Mouse (Mus musculus): Measurements from ENCODE around the gene Shmt2. TPM values are rescaled to one million over a fixed set of nuclear protein-coding genes. Genes with fewer than 3 reads are reported as not detected.

Shmt2 gene
- polyA plus RNA-seq, 1 experiment from 2014 or later = 68.7 TPM

DNA sequence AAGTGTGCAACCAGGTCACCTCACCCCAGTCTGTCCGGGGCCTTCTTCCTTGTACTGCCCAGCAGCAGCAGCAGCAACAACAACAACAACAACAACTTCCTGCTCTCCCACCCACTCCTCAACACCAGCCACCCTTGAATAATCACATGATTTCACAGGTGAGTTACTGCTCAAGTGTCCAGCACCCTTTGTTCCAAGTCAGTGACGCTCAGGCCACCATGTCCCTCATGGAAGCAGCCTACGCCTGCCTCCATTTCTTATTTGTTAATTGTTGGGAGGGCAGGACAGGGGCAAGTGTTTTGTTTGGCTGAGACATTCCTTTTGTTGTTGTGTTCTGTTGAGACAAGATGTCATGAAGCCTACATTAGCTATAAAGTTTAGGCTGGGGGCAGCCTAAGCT lies 45.7 kb downstream of the Shmt2 start:
- H3K4me1 ChIP-seq (ENCODE audit: control insufficient read depth, insufficient read depth, low read length) = no peaks in the 10 kb centered on the region
- no peaks in the 10 kb centered on the region for H3K27me3 ChIP-seq (ENCODE audit: control insufficient read depth, insufficient read depth, low read length)
- H3K4me3 ChIP-seq (ENCODE audit: low read depth, low read length) = no peak overlapping the region
- ATAC-seq (replicated peaks; ENCODE audit: insufficient number of reproducible peaks, low FRiP score, low TSS enrichment, low read depth) (0 out of 2 replicates have a peak, but pooled peaks have one; percentile 44), DNase-seq (ENCODE audit: low spot score) (no peak)
- H3K27ac ChIP-seq (replicated peaks; ENCODE audit: low read depth, low read length) = no peak overlapping the region
- no peak overlapping the region for H3K4me2 ChIP-seq (ENCODE audit: low read depth, low read length)
- no peaks in the 10 kb centered on the region for H3K9me3 ChIP-seq (replicated peaks; ENCODE audit: control insufficient read depth, low read length)
- 86% methylated on average over 3 of the region's 3 CpGs for WGBS
- H3K36me3 ChIP-seq (replicated peaks; ENCODE audit: control insufficient read depth, insufficient read depth, low read depth, low read length) = no peaks in the 10 kb centered on the region; the same call in 1 of the 2 replicates
- H3K9ac ChIP-seq (replicated peaks; ENCODE audit: low read length) = no peak overlapping the region

- Histone ChIP-seq H3K9ac (replicated peaks; ENCODE audit: low read length) (no peak overlapping the region), H3K4me3 (ENCODE audit: low read depth, low read length) (no peak overlapping the region), H3K9me3 (replicated peaks; ENCODE audit: control insufficient read depth, low read length) (no peaks in the 10 kb centered on the region), H3K27ac (replicated peaks; ENCODE audit: low read depth, low read length) (no peak overlapping the region), H3K4me1 (ENCODE audit: control insufficient read depth, insufficient read depth, low read length) (no peaks in the 10 kb centered on the region), H3K36me3 (replicated peaks; ENCODE audit: control insufficient read depth, insufficient read depth, low read depth, low read length) (no peaks in the 10 kb centered on the region; the same call in 1 of the 2 replicates), H3K4me2 (ENCODE audit: low read depth, low read length) (no peak overlapping the region), H3K27me3 (ENCODE audit: control insufficient read depth, insufficient read depth, low read length) (no peaks in the 10 kb centered on the region)
- ATAC-seq (replicated peaks; ENCODE audit: insufficient number of reproducible peaks, low FRiP score, low TSS enrichment, low read depth) = no peak
- 97% methylated on average over 4 of the region's 4 CpGs for WGBS
- DNase-seq (ENCODE audit: low spot score) = no peak
Observed at GRCm38 (mm10) chr10:127475175-127475574, 47.1 kb downstream of the Shmt2 start.

- Histone ChIP-seq H3K9me3 (replicated peaks; ENCODE audit: control insufficient read depth, low read length) (no peaks in the 10 kb centered on the region), H3K4me1 (ENCODE audit: control insufficient read depth, insufficient read depth, low read length) (no peaks in the 10 kb centered on the region), H3K4me2 (ENCODE audit: low read depth, low read length) (no peak overlapping the region), H3K4me3 (ENCODE audit: low read depth, low read length) (no peak overlapping the region), H3K9ac (replicated peaks; ENCODE audit: low read length) (no peak overlapping the region), H3K27ac (replicated peaks; ENCODE audit: low read depth, low read length) (no peak overlapping the region), H3K27me3 (ENCODE audit: control insufficient read depth, insufficient read depth, low read length) (no peaks in the 10 kb centered on the region), H3K36me3 (replicated peaks; ENCODE audit: control insufficient read depth, insufficient read depth, low read depth, low read length) (no peaks in the 10 kb centered on the region; the same call in none of the 2 replicates)
- no peak for DNase-seq (ENCODE audit: low spot score)
- 78% methylated on average over 9 of the region's 9 CpGs for WGBS
- no peak for ATAC-seq (replicated peaks; ENCODE audit: insufficient number of reproducible peaks, low FRiP score, low TSS enrichment, low read depth)
Observed at GRCm38 (mm10) chr10:127472722-127473121, 49.5 kb downstream of the Shmt2 start.

DNA sequence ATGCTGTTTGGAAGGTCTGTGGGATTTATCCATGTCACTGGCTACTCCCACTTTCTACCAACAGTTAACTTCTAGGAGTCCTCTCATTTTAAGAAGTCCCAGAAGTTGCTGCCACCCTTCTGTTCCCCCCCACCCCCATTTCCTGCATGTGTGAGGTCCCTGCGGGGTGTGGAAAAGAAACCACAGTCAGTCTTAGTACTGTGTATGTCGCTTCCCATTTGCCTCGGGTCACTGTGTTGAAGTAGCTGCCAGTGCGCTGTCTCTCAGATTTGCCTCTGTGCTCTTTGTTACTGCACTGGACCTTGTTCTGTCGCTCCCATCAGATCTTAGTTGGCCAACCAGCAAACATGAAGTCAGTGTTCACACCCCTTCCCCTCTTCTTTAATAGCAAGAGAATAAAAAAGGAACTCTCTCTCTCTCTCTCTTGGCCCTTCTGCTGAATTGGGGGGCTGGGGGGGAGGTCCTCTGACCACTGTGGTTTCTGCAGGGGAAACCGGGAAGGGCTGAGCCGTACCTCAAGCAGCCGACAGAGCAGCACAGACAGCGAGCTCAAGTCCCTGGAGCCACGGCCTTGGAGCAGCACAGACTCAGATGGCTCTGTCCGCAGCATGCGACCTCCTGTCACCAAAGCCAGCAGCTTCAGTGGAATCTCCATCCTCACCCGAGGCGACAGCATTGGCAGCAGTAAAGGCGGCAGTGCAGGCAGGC lies 50.8 kb downstream of the Shmt2 start:
- WGBS = 42% methylated on average over 15 of the region's 15 CpGs

More for the DNA sequence above, 50.8 kb downstream of the Shmt2 start:
- no peak for DNase-seq (ENCODE audit: low spot score)
- no peaks in the 10 kb centered on the region; the same call in none of the 2 replicates for H3K36me3 ChIP-seq (replicated peaks; ENCODE audit: control insufficient read depth, insufficient read depth, low read depth, low read length)
- H3K9me3 ChIP-seq (replicated peaks; ENCODE audit: control insufficient read depth, low read length) = no peaks in the 10 kb centered on the region
- no peak overlapping the region for H3K4me2 ChIP-seq (ENCODE audit: low read depth, low read length)
- H3K9ac ChIP-seq (replicated peaks; ENCODE audit: low read length) = no peak overlapping the region
- no peak for ATAC-seq (replicated peaks; ENCODE audit: insufficient number of reproducible peaks, low FRiP score, low TSS enrichment, low read depth)
- H3K4me3 ChIP-seq (ENCODE audit: low read depth, low read length) = no peak overlapping the region
- H3K4me1 ChIP-seq (ENCODE audit: control insufficient read depth, insufficient read depth, low read length) = no peaks in the 10 kb centered on the region
- H3K27ac ChIP-seq (replicated peaks; ENCODE audit: low read depth, low read length) = no peak overlapping the region
- no peaks in the 10 kb centered on the region for H3K27me3 ChIP-seq (ENCODE audit: control insufficient read depth, insufficient read depth, low read length)

Other genes starting within 250 kb of the Shmt2 start
- 9.8 and 11.6 TPM in 2 replicates for gene Mbd6, start 233.4 kb downstream of the Shmt2 start, polyA plus RNA-seq (2014; fragmentation: Nextera tagmentation; extraction: Ambion mirVana)
- 174 and 179 TPM in 2 replicates for gene Mars, start 210.7 kb downstream of the Shmt2 start, polyA plus RNA-seq (2014; fragmentation: Nextera tagmentation; extraction: Ambion mirVana)
- gene Arhgap9, start 200.5 kb downstream of the Shmt2 start, polyA plus RNA-seq (2014; fragmentation: Nextera tagmentation; extraction: Ambion mirVana) = 1.8 and 2.7 TPM in 2 replicates
- 7.1 and 9.6 TPM in 2 replicates for gene Gli1, start 180.5 kb downstream of the Shmt2 start, polyA plus RNA-seq (2014; fragmentation: Nextera tagmentation; extraction: Ambion mirVana)
- gene Inhbe, start 168.0 kb downstream of the Shmt2 start, polyA plus RNA-seq (2014; fragmentation: Nextera tagmentation; extraction: Ambion mirVana) = not detected in 2 replicates
- gene Inhbc, start 152.0 kb downstream of the Shmt2 start, polyA plus RNA-seq (2014; fragmentation: Nextera tagmentation; extraction: Ambion mirVana) = not detected in 2 replicates
- 30.9 and 36.1 TPM in 2 replicates for gene R3hdm2, start 142.1 kb downstream of the Shmt2 start, polyA plus RNA-seq (2014; fragmentation: Nextera tagmentation; extraction: Ambion mirVana)
- gene Stac3, start 20.8 kb downstream of the Shmt2 start, polyA plus RNA-seq (2014; fragmentation: Nextera tagmentation; extraction: Ambion mirVana) = 0.49 TPM in 1 of 2 replicates, not detected in the other
- 2.1 and 2.8 TPM in 2 replicates for gene Ndufa4l2, start 7.5 kb downstream of the Shmt2 start, polyA plus RNA-seq (2014; fragmentation: Nextera tagmentation; extraction: Ambion mirVana)
- 4.4 and 6.9 TPM in 2 replicates for gene Nxph4, start 12.1 kb upstream of the Shmt2 start, polyA plus RNA-seq (2014; fragmentation: Nextera tagmentation; extraction: Ambion mirVana)
- 55.5 and 59.0 TPM in 2 replicates for gene Lrp1, start 98.7 kb upstream of the Shmt2 start, polyA plus RNA-seq (2014; fragmentation: Nextera tagmentation; extraction: Ambion mirVana)
- gene Stat6, start 120.5 kb upstream of the Shmt2 start, polyA plus RNA-seq (2014; fragmentation: Nextera tagmentation; extraction: Ambion mirVana) = 8.1 and 8.2 TPM in 2 replicates
- gene Nemp1, start 144.5 kb upstream of the Shmt2 start, polyA plus RNA-seq (2014; fragmentation: Nextera tagmentation; extraction: Ambion mirVana) = 11.2 and 11.7 TPM in 2 replicates
- 8.0 and 9.3 TPM in 2 replicates for gene Nab2, start 146.1 kb upstream of the Shmt2 start, polyA plus RNA-seq (2014; fragmentation: Nextera tagmentation; extraction: Ambion mirVana)
- 0.40 and 0.55 TPM in 2 replicates for gene Myo1a, start 182.7 kb upstream of the Shmt2 start, polyA plus RNA-seq (2014; fragmentation: Nextera tagmentation; extraction: Ambion mirVana)
- 1.9 and 2.9 TPM in 2 replicates for gene Tac2, start 202.0 kb upstream of the Shmt2 start, polyA plus RNA-seq (2014; fragmentation: Nextera tagmentation; extraction: Ambion mirVana)
- 6.5 and 7.4 TPM in 2 replicates for gene Zbtb39, start 217.1 kb upstream of the Shmt2 start, polyA plus RNA-seq (2014; fragmentation: Nextera tagmentation; extraction: Ambion mirVana)
- 0.28 and 0.45 TPM in 2 replicates for gene Gpr182, start 229.3 kb upstream of the Shmt2 start, polyA plus RNA-seq (2014; fragmentation: Nextera tagmentation; extraction: Ambion mirVana)
- gene Rdh1, start 237.3 kb upstream of the Shmt2 start, polyA plus RNA-seq (2014; fragmentation: Nextera tagmentation; extraction: Ambion mirVana) = not detected in 2 replicates
- not detected in 2 replicates for gene Rdh16f1, start 237.3 kb upstream of the Shmt2 start, polyA plus RNA-seq (2014; fragmentation: Nextera tagmentation; extraction: Ambion mirVana)

All from embryonic facial prominence, embryonic 11.5 days (tissue).